Mouse (Mus musculus): ENCODE results near the gene Eif4g2. TPM values are rescaled to one million over a fixed set of nuclear protein-coding genes. Genes with fewer than 3 reads are reported as not detected.

Eif4g2 gene
- polyA plus RNA-seq, 1 experiment from 2014 or later: 697 TPM

DNA sequence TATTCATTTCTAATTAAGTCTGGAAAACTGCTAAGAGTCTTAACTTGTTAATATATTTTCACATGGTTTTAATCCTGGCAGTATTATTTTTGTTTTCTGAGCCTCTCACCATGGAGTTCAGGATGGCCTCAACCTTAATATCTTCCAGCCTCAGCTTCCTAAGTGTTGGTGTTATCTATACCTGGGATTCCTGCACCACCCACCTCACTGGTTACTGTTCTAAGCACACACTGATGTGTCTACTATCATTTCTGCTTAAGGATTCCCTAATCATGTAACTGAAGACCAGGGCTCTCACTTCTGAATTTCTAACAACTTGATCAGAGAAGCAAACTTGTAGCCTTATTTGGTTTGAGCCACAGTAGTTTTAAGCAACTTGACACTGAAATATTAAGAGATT, 2.3 kb upstream of the Eif4g2 start:
- no peak for ATAC-seq (ENCODE audit: insufficient number of reproducible peaks, low FRiP score, low TSS enrichment, low read depth)
- Histone ChIP-seq H3K9me3 (no peaks in the 10 kb centered on the region), H3K4me2 (no peak overlapping the region), H3K4me3 (no peak overlapping the region), H3K27ac (no peak overlapping the region), H3K4me1 (peaks cover 14% of the 10 kb centered on the region), H3K27me3 (no peaks in the 10 kb centered on the region), H3K36me3 (peaks cover 12% of the 10 kb centered on the region), H3K9ac (no peak overlapping the region)

DNA sequence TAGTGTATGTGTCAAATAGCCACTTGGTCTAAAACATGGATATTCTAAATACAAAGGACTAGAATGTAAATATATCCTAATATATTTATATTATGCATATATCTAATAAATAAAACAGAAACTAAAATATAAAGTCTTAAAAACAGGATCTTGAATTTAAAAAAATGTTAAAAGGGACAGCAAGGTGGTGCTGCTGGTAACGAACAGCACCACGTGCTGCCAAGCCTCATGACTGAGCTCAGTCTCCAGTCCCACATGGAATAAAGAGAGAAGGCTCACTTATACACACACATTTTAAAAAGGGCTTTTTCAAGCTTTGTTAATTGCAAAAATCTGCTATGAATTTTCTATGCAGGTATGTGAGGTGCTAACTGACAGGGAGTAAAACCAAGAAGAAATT, 1.6 kb upstream of the Eif4g2 start:
- Histone ChIP-seq H3K4me3 (no peak overlapping the region), H3K36me3 (peaks cover 19% of the 10 kb centered on the region), H3K27ac (no peak overlapping the region), H3K9ac (no peak overlapping the region), H3K4me2 (no peak overlapping the region), H3K27me3 (no peaks in the 10 kb centered on the region), H3K4me1 (peaks cover 19% of the 10 kb centered on the region), H3K9me3 (no peaks in the 10 kb centered on the region)
- WGBS: 55% methylated on average over 2 of the region's 2 CpGs
- ATAC-seq (ENCODE audit: insufficient number of reproducible peaks, low FRiP score, low TSS enrichment, low read depth): no peak

DNA sequence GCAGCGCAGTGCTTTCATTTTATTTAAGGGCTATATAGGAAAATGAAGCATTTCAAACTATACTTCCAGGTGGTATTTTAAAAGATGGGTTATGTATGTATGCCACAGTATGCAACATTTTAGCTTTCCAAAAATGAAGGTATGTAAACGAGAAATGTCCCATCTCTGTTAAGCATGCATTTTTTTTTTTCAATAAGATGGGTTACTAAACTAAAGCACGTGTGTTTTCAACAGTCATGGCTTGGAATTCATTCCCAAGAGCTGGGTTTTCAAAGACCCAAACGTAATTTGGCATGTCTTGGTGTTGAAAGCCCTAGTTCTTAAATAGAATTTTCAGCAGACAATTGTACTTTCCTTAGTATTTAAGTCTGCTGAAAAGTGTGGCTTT, 897 bp upstream of the Eif4g2 start:
- H3K27me3 ChIP-seq: no peaks in the 10 kb centered on the region
- H3K9me3 ChIP-seq: no peaks in the 10 kb centered on the region
- H3K9ac ChIP-seq: peak overlapping the region; percentile 66; the same call in 1 of the 2 replicates
- peak overlapping the region; percentile 99 for H3K27ac ChIP-seq
- no peak for ATAC-seq (ENCODE audit: insufficient number of reproducible peaks, low FRiP score, low TSS enrichment, low read depth)
- H3K4me1 ChIP-seq: peaks cover 20% of the 10 kb centered on the region
- 4% methylated on average over 4 of the region's 4 CpGs for WGBS
- peak overlapping the region; percentile 40 for H3K4me2 ChIP-seq
- H3K36me3 ChIP-seq: peaks cover 25% of the 10 kb centered on the region
- peak overlapping the region; percentile 85 for H3K4me3 ChIP-seq

DNA sequence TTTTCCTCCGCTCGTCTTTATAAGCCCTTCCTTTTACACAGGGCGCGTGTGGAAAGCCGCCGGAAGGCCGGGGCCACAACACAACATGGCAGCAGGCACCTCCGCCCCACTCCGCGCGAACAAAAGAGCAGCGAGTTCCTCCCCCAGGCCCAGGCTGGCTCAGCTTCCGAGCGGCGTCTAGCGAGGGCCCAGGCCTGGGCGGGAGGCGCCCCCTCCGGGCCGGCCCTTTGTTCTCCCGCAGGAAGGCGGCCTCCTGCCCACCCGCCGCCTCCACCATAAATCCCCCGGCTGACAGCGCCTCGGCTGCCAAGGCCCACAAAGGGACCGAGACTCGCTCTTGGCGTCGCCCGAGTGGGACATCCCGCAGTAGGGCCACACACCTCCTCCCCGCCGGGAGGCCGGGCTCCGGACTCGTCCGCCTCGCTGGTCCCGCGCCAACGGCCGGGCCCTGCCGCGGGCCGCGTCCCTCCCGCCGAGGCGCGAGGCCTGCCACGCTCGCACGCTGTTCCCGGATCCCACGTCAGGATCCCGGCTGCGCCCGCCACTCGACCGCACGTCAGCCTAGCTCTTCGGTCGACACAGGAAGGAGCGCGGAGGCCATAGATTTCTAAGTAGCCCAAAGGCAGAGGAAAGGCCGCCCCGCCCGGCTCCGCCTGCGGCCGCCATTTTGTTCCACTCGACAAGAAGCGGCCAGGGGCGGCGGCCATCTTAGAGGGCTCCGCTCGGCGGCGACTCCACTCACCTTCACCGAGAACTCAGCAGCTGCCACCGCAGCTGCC, 598 bp downstream of the Eif4g2 start:
- Histone ChIP-seq H3K4me1 (peaks cover 20% of the 10 kb centered on the region), H3K9ac (peak overlapping the region; percentile 98), H3K27ac (peak overlapping the region; percentile 99), H3K9me3 (no peaks in the 10 kb centered on the region), H3K27me3 (no peaks in the 10 kb centered on the region), H3K4me3 (peak overlapping the region; percentile 85), H3K36me3 (peaks cover 38% of the 10 kb centered on the region), H3K4me2 (peak overlapping the region; percentile 62)
- peak; percentile 77 for ATAC-seq (ENCODE audit: insufficient number of reproducible peaks, low FRiP score, low TSS enrichment, low read depth)
- WGBS: 1% methylated on average over 78 of the region's 83 CpGs

DNA sequence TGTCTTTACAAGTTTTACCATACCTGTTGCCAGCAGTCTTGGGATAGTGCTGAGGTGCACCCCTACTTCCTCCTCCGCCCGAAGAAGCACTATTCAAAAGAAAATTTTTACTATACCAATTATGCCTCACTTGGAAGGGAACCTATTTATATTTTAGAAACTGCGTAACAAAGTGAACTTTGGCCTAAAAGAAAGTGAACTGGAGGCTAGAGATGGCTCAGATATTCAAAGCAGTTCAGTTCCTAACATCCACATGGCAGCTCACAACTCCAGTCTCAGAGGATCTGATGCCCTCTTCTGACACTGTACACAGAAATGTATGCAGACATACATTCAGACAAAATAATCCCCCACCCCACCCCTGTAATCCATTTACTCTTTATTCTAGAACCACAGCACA, 2.0 kb downstream of the Eif4g2 start:
- Histone ChIP-seq H3K4me1 (peaks cover 22% of the 10 kb centered on the region), H3K9me3 (no peaks in the 10 kb centered on the region), H3K36me3 (peaks cover 52% of the 10 kb centered on the region), H3K27me3 (no peaks in the 10 kb centered on the region), H3K9ac (peak overlapping the region; percentile 98; the same call in 1 of the 2 replicates), H3K27ac (no peak overlapping the region), H3K4me3 (peak overlapping the region; percentile 85), H3K4me2 (peak overlapping the region; percentile 62)
- no peak for ATAC-seq (ENCODE audit: insufficient number of reproducible peaks, low FRiP score, low TSS enrichment, low read depth)
- WGBS: 74% methylated on average over 3 of the region's 3 CpGs

DNA sequence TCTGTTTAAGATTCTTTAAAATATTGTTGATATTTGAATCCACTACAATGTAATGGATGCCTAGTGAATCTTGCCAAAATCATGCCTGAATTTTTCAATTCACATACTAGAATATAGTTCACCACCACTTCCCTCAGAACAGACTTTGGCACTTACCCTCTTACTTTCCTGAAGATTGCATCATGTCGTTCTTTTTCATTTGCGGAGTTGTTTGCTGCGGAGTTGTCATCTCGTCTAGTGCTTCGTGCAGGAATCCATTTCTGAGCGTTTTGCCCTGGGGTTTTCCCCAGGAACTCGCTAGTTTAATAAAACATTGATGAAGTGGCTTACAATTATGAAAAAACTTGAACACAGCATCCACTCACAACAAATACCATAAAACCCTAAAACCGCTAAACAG, 2.8 kb downstream of the Eif4g2 start:
- 69% methylated on average over 8 of the region's 8 CpGs for WGBS
- Histone ChIP-seq H3K4me3 (no peak overlapping the region), H3K27ac (no peak overlapping the region), H3K9me3 (no peaks in the 10 kb centered on the region), H3K4me2 (peak overlapping the region; percentile 62; the same call in 1 of the 2 replicates), H3K36me3 (peaks cover 58% of the 10 kb centered on the region), H3K27me3 (no peaks in the 10 kb centered on the region), H3K4me1 (peaks cover 22% of the 10 kb centered on the region), H3K9ac (no peak overlapping the region)
- ATAC-seq (ENCODE audit: insufficient number of reproducible peaks, low FRiP score, low TSS enrichment, low read depth): no peak

DNA sequence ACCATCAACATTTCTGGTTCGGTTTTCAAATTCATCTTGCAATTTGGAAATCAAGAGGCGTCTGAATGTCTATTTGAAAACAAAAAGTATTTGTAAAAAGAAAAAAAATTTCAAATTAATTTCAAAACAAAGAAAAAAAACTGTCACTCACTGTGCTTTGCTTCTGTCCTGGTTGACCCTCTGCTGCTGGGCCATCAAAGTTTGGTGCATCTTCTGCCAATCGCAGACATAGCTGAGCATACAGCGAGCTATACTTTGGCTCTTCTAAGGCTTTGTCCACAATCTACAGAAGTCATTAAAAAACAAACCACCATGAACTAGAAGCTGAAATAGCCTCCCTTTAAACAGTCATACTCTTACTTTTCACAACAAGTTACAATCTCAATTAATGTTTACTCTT, 4.6 kb downstream of the Eif4g2 start:
- Histone ChIP-seq H3K4me1 (peaks cover 22% of the 10 kb centered on the region), H3K9me3 (no peaks in the 10 kb centered on the region), H3K36me3 (peaks cover 74% of the 10 kb centered on the region), H3K27me3 (no peaks in the 10 kb centered on the region), H3K9ac (no peak overlapping the region), H3K27ac (no peak overlapping the region), H3K4me3 (no peak overlapping the region), H3K4me2 (no peak overlapping the region)
- no peak for ATAC-seq (ENCODE audit: insufficient number of reproducible peaks, low FRiP score, low TSS enrichment, low read depth)
- WGBS: 96% methylated on average over 4 of the region's 4 CpGs

DNA sequence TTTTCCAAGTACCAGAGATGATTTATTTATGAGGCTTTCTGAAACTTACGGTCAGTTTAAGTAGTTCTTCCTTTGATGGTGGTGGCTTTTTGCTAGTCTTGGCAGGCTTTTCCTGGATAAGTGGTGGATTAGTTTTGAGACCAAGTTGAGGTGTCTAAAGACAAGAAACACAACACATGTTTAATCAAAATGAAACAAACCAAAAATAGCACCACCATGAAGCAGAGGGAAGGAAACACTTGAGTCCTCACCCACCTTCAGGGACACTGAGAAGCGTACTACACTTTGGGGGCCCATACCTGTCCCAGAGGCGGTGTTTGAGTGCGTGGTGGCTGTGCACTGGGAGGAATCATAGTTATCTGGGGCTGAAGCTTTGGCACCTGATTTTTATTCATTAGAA, 7.5 kb downstream of the Eif4g2 start:
- Histone ChIP-seq H3K4me2 (no peak overlapping the region), H3K36me3 (peaks cover 90% of the 10 kb centered on the region), H3K4me3 (no peak overlapping the region), H3K27ac (no peak overlapping the region), H3K9me3 (no peaks in the 10 kb centered on the region), H3K27me3 (no peaks in the 10 kb centered on the region), H3K9ac (no peak overlapping the region), H3K4me1 (peaks cover 10% of the 10 kb centered on the region)
- no peak for ATAC-seq (ENCODE audit: insufficient number of reproducible peaks, low FRiP score, low TSS enrichment, low read depth)
- 92% methylated on average over 4 of the region's 4 CpGs for WGBS

DNA sequence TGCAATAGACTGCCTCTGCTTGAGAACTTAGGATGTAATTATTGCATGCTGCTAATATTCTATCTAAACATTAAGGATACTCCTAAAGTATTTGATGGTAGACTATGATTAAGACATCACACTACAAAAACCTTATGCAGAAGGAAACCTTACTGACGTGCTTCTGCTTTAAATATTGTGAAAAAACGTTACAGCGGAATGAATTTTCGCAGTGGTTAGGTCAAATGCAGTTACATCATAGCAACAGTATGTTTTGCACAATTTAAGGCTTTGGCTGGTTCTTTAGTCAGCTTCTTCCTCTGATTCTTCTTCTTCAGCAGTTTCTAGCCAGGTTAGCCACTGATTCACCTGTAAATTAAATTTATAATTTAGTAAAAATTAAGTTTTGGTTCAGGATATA, 10.4 kb downstream of the Eif4g2 start:
- Histone ChIP-seq H3K9ac (no peak overlapping the region), H3K27me3 (no peaks in the 10 kb centered on the region), H3K36me3 (peaks cover 92% of the 10 kb centered on the region), H3K4me3 (no peak overlapping the region), H3K4me2 (no peak overlapping the region), H3K27ac (no peak overlapping the region), H3K9me3 (peaks cover 5% of the 10 kb centered on the region; the same call in 1 of the 2 replicates), H3K4me1 (0 out of 2 replicates have a peak, but pooled peaks cover 2% of the 10 kb centered on the region)
- no peak for ATAC-seq (ENCODE audit: insufficient number of reproducible peaks, low FRiP score, low TSS enrichment, low read depth)
- 86% methylated on average over 4 of the region's 4 CpGs for WGBS

DNA sequence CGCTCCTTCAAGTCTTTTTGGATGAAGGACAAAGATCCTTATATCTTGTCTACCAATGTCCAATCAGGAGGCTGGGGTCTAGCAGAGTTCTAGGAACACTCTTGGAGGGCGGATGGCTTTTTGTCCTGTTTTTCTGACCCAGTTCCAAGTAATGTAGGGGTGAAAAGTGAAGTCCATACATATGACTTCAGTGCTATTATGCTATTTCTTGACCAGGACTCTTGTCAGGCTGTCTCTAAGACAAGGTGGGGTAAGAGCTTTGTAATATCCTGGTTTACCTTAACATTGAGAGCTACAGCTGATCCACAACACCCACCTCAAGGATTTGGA, 12.7 kb downstream of the Eif4g2 start:
- WGBS: 94% methylated on average over 2 of the region's 2 CpGs
- Histone ChIP-seq H3K4me2 (no peak overlapping the region), H3K27ac (no peak overlapping the region), H3K36me3 (peaks cover 72% of the 10 kb centered on the region), H3K9me3 (peaks cover 5% of the 10 kb centered on the region; the same call in 1 of the 2 replicates), H3K9ac (no peak overlapping the region), H3K27me3 (no peaks in the 10 kb centered on the region), H3K4me3 (no peak overlapping the region), H3K4me1 (no peaks in the 10 kb centered on the region)
- no peak for ATAC-seq (ENCODE audit: insufficient number of reproducible peaks, low FRiP score, low TSS enrichment, low read depth)

DNA sequence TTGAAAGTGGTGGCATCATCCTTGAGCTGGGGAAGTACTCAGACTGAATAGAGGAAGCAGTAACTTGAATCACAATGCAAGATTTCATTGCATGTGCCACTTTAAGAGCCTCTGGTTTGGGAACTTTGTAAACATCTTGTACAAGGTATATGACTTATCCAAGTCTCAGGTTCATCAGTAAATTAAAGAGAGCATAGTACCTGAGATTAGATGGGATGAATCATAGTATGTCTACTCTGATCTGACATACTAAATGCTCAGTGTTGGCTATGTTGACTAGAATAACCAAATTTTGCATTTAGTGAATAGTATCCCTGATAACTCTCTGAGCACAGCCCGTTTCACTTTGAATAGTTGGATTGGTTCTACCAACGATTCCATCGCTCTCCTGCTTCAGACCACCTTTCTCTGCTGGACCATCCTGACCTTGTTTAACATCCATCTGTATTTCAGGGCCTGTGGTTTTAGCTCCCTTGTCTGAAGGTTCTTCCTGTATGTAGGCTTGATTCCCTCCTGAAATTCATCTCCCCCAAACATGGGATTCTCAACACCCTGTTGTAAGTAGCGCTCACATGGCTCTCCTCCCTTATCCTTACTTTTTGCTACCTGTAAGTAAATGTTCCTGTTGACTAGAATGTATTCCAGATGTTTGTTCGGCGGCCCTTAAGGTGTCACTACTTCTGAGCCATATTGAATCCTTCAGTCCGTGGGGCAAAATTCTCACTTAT, 13.2 kb downstream of the Eif4g2 start:
- no peak overlapping the region for H3K4me3 ChIP-seq
- no peak overlapping the region for H3K27ac ChIP-seq
- peaks cover 67% of the 10 kb centered on the region for H3K36me3 ChIP-seq
- no peaks in the 10 kb centered on the region for H3K27me3 ChIP-seq
- H3K9ac ChIP-seq: no peak overlapping the region
- H3K4me1 ChIP-seq: no peaks in the 10 kb centered on the region
- WGBS: 84% methylated on average over 7 of the region's 7 CpGs
- ATAC-seq (ENCODE audit: insufficient number of reproducible peaks, low FRiP score, low TSS enrichment, low read depth): no peak
- H3K9me3 ChIP-seq: peaks cover 5% of the 10 kb centered on the region; the same call in 1 of the 2 replicates
- H3K4me2 ChIP-seq: no peak overlapping the region

DNA sequence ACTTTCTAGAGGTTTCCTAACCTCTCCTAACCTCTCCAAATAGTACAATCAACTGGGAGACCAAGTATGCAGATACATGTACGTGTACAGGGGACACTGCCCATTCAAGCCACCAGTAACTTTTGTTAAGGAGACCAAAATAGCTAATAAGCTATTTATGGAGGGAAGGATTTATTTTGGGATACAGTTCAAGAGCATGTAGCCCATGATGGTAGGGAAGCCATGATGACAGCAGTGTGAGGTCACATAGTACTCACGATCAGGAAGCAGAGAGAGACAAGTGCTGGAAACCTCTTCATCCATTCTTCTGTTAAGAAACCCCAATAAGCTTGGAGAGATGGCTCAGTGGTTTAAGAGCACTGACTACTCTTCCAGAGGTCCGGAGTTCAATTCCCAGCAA, 14.6 kb downstream of the Eif4g2 start:
- H3K9me3 ChIP-seq: peaks cover 5% of the 10 kb centered on the region; the same call in 1 of the 2 replicates
- H3K4me1 ChIP-seq: no peaks in the 10 kb centered on the region
- H3K4me2 ChIP-seq: no peak overlapping the region
- peaks cover 54% of the 10 kb centered on the region for H3K36me3 ChIP-seq
- no peak overlapping the region for H3K27ac ChIP-seq
- no peaks in the 10 kb centered on the region for H3K27me3 ChIP-seq
- 95% methylated on average over 3 of the region's 3 CpGs for WGBS
- H3K9ac ChIP-seq: no peak overlapping the region
- H3K4me3 ChIP-seq: no peak overlapping the region
- no peak for ATAC-seq (ENCODE audit: insufficient number of reproducible peaks, low FRiP score, low TSS enrichment, low read depth)

Data from limb, embryonic 15.5 days (tissue).